Mouse (Mus musculus): Measurements from ENCODE around the gene P2rx6. TPM values are rescaled to one million over a fixed set of nuclear protein-coding genes. Genes with fewer than 3 reads are reported as not detected.
A peak's percentile ranks its signal among the peaks of the same experiment; 100 is the strongest.
"Not testable (repeated sequence)": the region's sequence is repeated elsewhere in the genome, so short reads cannot be mapped to it uniquely, and the experiment has no call there.

P2rx6 gene
- polyA plus RNA-seq, 1 experiment from 2014 or later = 1.3 TPM

GRCm38 (mm10) chr16:17542632-17543031, 19.1 kb upstream of the P2rx6 start:
- no peak overlapping the region for H3K9ac ChIP-seq (replicated peaks)
- no peak overlapping the region for H3K27ac ChIP-seq
- no peak overlapping the region for H3K4me3 ChIP-seq (replicated peaks)
- no peaks in the 10 kb centered on the region for H3K9me3 ChIP-seq
- H3K4me2 ChIP-seq (replicated peaks) = no peak overlapping the region
- no peaks in the 10 kb centered on the region for H3K36me3 ChIP-seq
- ATAC-seq = no peak
- 78% methylated on average over 2 of the region's 2 CpGs for WGBS
- H3K27me3 ChIP-seq = no peaks in the 10 kb centered on the region
- H3K4me1 ChIP-seq (replicated peaks) = no peaks in the 10 kb centered on the region

- ATAC-seq = no peak
- H3K9ac ChIP-seq (replicated peaks) = no peak overlapping the region
- H3K36me3 ChIP-seq = no peaks in the 10 kb centered on the region
- H3K4me3 ChIP-seq (replicated peaks) = no peak overlapping the region
- peaks cover 22% of the 10 kb centered on the region for H3K4me1 ChIP-seq (replicated peaks)
- H3K4me2 ChIP-seq (replicated peaks) = no peak overlapping the region
- H3K27ac ChIP-seq = no peak overlapping the region
- no peaks in the 10 kb centered on the region for H3K9me3 ChIP-seq
- no peaks in the 10 kb centered on the region for H3K27me3 ChIP-seq
- WGBS = 87% methylated on average over 7 of the region's 7 CpGs
These were observed 8.8 kb upstream of the P2rx6 start for GRCm38 (mm10) chr16:17552837-17553236.

- Histone ChIP-seq H3K27ac (peak overlapping the region; percentile 56), H3K4me2 (replicated peaks) (peak overlapping the region; percentile 47), H3K4me1 (replicated peaks) (peaks cover 33% of the 10 kb centered on the region), H3K36me3 (no peaks in the 10 kb centered on the region), H3K9ac (replicated peaks) (0 out of 2 replicates have a peak overlapping the region, but pooled peaks have one; percentile 19), H3K4me3 (replicated peaks) (peak overlapping the region; percentile 20; the same call in 1 of the 2 replicates), H3K9me3 (no peaks in the 10 kb centered on the region), H3K27me3 (no peaks in the 10 kb centered on the region)
- 4% methylated on average over 18 of the region's 18 CpGs for WGBS
- peak; percentile 77 for ATAC-seq
These were observed 7.6 kb upstream of the P2rx6 start for GRCm38 (mm10) chr16:17553910-17554685.

GRCm38 (mm10) chr16:17554702-17555101, 7.0 kb upstream of the P2rx6 start:
- H3K4me3 ChIP-seq (replicated peaks); H3K9ac ChIP-seq (replicated peaks); H3K27me3 ChIP-seq; H3K9me3 ChIP-seq; H3K36me3 ChIP-seq: not testable (repeated sequence)
- Histone ChIP-seq H3K4me1 (replicated peaks) (peaks cover 36% of the 10 kb centered on the region), H3K27ac (peak overlapping the region; percentile 56; the same call in 1 of the 2 replicates), H3K4me2 (replicated peaks) (peak overlapping the region; percentile 47)
- WGBS = 6% methylated on average over 4 of the region's 4 CpGs
- peak; percentile 49; the same call in 1 of the 2 replicates for ATAC-seq

- Histone ChIP-seq H3K9ac (replicated peaks) (no peak overlapping the region), H3K27ac (no peak overlapping the region), H3K9me3 (no peaks in the 10 kb centered on the region), H3K27me3 (peaks cover 13% of the 10 kb centered on the region), H3K4me1 (replicated peaks) (peaks cover 45% of the 10 kb centered on the region), H3K4me3 (replicated peaks) (no peak overlapping the region), H3K36me3 (no peaks in the 10 kb centered on the region), H3K4me2 (replicated peaks) (no peak overlapping the region)
- WGBS = 90% methylated on average over 4 of the region's 4 CpGs
- ATAC-seq = no peak
These were observed 5.5 kb upstream of the P2rx6 start for GRCm38 (mm10) chr16:17556180-17556579.

GRCm38 (mm10) chr16:17556907-17557306, 4.8 kb upstream of the P2rx6 start:
- H3K27ac ChIP-seq = no peak overlapping the region
- H3K4me3 ChIP-seq (replicated peaks) = no peak overlapping the region
- no peak for ATAC-seq
- no peak overlapping the region for H3K4me2 ChIP-seq (replicated peaks)
- no peak overlapping the region for H3K9ac ChIP-seq (replicated peaks)
- H3K27me3 ChIP-seq = peaks cover 19% of the 10 kb centered on the region
- H3K9me3 ChIP-seq = no peaks in the 10 kb centered on the region
- WGBS = 54% methylated on average over 4 of the region's 4 CpGs
- no peaks in the 10 kb centered on the region for H3K36me3 ChIP-seq
- H3K4me1 ChIP-seq (replicated peaks) = peaks cover 52% of the 10 kb centered on the region

GRCm38 (mm10) chr16:17557947-17558480, 3.7 kb upstream of the P2rx6 start:
- ATAC-seq = peak; percentile 46
- Histone ChIP-seq H3K4me3 (replicated peaks) (no peak overlapping the region), H3K4me1 (replicated peaks) (peaks cover 58% of the 10 kb centered on the region), H3K27me3 (peaks cover 27% of the 10 kb centered on the region), H3K27ac (no peak overlapping the region), H3K4me2 (replicated peaks) (peak overlapping the region; percentile 26), H3K36me3 (no peaks in the 10 kb centered on the region), H3K9me3 (no peaks in the 10 kb centered on the region), H3K9ac (replicated peaks) (peak overlapping the region; percentile 24; the same call in 1 of the 2 replicates)
- WGBS = 2% methylated on average over 5 of the region's 5 CpGs

GRCm38 (mm10) chr16:17558811-17559210, 2.9 kb upstream of the P2rx6 start:
- ATAC-seq = no peak; the same call in 1 of the 2 replicates
- 0% methylated on average over 5 of the region's 5 CpGs for WGBS
- H3K27me3 ChIP-seq = peaks cover 29% of the 10 kb centered on the region
- peak overlapping the region; percentile 26 for H3K4me2 ChIP-seq (replicated peaks)
- H3K36me3 ChIP-seq = no peaks in the 10 kb centered on the region
- H3K4me3 ChIP-seq (replicated peaks) = no peak overlapping the region
- H3K27ac ChIP-seq = no peak overlapping the region
- H3K9ac ChIP-seq (replicated peaks) = peak overlapping the region; percentile 24; the same call in 1 of the 2 replicates
- peaks cover 54% of the 10 kb centered on the region for H3K4me1 ChIP-seq (replicated peaks)
- H3K9me3 ChIP-seq = no peaks in the 10 kb centered on the region

- WGBS = 66% methylated on average over 9 of the region's 9 CpGs
- no peak for ATAC-seq
- H3K27ac ChIP-seq = no peak overlapping the region
- no peak overlapping the region for H3K9ac ChIP-seq (replicated peaks)
- H3K4me2 ChIP-seq (replicated peaks) = peak overlapping the region; percentile 26; the same call in 1 of the 2 replicates
- peaks cover 47% of the 10 kb centered on the region for H3K4me1 ChIP-seq (replicated peaks)
- H3K4me3 ChIP-seq (replicated peaks) = no peak overlapping the region
- peaks cover 29% of the 10 kb centered on the region for H3K27me3 ChIP-seq
- H3K36me3 ChIP-seq = no peaks in the 10 kb centered on the region
- no peaks in the 10 kb centered on the region for H3K9me3 ChIP-seq
These were observed 2.2 kb upstream of the P2rx6 start for GRCm38 (mm10) chr16:17559396-17560027.

GRCm38 (mm10) chr16:17561128-17561750, 446 bp upstream of the P2rx6 start, which contains the start of gene Lrrc74b:
Lrrc74b (minus strand) TSS chr16:17561247.
- Histone ChIP-seq H3K4me2 (replicated peaks) (peak within 1 kb of the TSS; percentile 47), H3K36me3 (no peaks in the 10 kb centered on the region), H3K9ac (replicated peaks) (peak within 1 kb of the TSS; percentile 30; the same call in 1 of the 2 replicates), H3K9me3 (no peaks in the 10 kb centered on the region), H3K4me3 (replicated peaks) (peak within 1 kb of the TSS; percentile 13), H3K27ac (no peak within 1 kb of the TSS), H3K27me3 (peaks cover 34% of the 10 kb centered on the region), H3K4me1 (replicated peaks) (peaks cover 36% of the 10 kb centered on the region)
- under 1% methylated on average over 22 of the region's 22 CpGs for WGBS
- peak; percentile 66 for ATAC-seq

GRCm38 (mm10) chr16:17563580-17563979, 1.9 kb downstream of the P2rx6 start:
- Histone ChIP-seq H3K4me2 (replicated peaks) (no peak overlapping the region), H3K9me3 (no peaks in the 10 kb centered on the region), H3K36me3 (no peaks in the 10 kb centered on the region), H3K4me1 (replicated peaks) (peaks cover 30% of the 10 kb centered on the region), H3K27me3 (peaks cover 34% of the 10 kb centered on the region), H3K9ac (replicated peaks) (no peak overlapping the region), H3K4me3 (replicated peaks) (no peak overlapping the region), H3K27ac (no peak overlapping the region)
- 42% methylated on average over 1 of the region's 1 CpGs for whole genome bisulfite sequencing
- ATAC-seq = no peak

- no peak overlapping the region for H3K4me2 ChIP-seq (replicated peaks)
- H3K4me3 ChIP-seq (replicated peaks) = no peak overlapping the region
- H3K4me1 ChIP-seq (replicated peaks) = peaks cover 23% of the 10 kb centered on the region
These were observed 2.5 kb downstream of the P2rx6 start for GRCm38 (mm10) chr16:17564221-17564620.

More at GRCm38 (mm10) chr16:17564221-17564620, 2.5 kb downstream of the P2rx6 start:
- Histone ChIP-seq H3K36me3 (no peaks in the 10 kb centered on the region), H3K27ac (no peak overlapping the region), H3K27me3 (peaks cover 34% of the 10 kb centered on the region), H3K9ac (replicated peaks) (no peak overlapping the region), H3K9me3 (no peaks in the 10 kb centered on the region)
- 84% methylated on average over 2 of the region's 2 CpGs for WGBS
- ATAC-seq = no peak

Measured in midbrain, embryonic 13.5 days (tissue).